Mouse (Mus musculus) olfactory bulb, adult 2 months (tissue): ENCODE results near the gene Hist1h2ag.

Experiments
- CTCF ChIP-seq: fragments of 200-500 bp; IDR thresholded peaks from 2 replicates; pipeline ENCODE4 v1.5.1; 2012; ENCODE audit warnings: low read depth, mild to moderate bottlenecking, low read length, moderate library complexity; ENCODE audit not compliant: insufficient read depth
- POLR2A ChIP-seq: fragments of 200-500 bp; IDR thresholded peaks from 2 replicates; pipeline ENCODE4 v1.6.1; 2012; ENCODE audit warnings: mild to moderate bottlenecking, low read depth, low read length, moderate library complexity; ENCODE audit not compliant: insufficient read depth

DNA sequence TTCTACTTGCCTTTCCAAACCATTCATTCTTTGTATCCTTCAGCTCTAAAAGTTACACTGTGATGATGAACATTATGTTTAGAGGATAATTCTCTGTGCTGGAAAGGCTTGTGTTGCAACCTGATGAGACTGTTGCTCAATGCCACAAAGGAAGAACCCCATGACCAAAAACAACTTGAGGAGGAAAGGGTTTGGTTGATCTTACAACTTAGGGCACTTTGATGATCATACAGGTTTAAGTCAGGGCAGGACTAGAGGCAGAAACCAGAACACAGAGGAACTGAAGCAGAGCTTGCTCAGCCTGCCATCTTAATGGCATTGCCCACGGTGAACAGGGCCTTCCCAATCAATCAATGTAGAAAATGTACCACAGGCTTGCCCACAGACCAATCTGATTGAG is 18.7 kb upstream of the Hist1h2ag start:
- TF ChIP-seq CTCF (no peak), POLR2A (no peak)
